Mouse (Mus musculus) heart, postnatal 10 days (tissue): ENCODE measurements around the gene Vps50. TPM values are rescaled to one million over a fixed set of nuclear protein-coding genes. Genes with fewer than 3 reads are reported as not detected.

Source experiments
- DNase-seq, 2 experiments: peaks; one replicate each; pipeline ENCODE4 v3.0.0; 2021
- intact Hi-C: fragments of 180-260 bp; cut with DNase I; formaldehyde crosslinking; loops from one replicate; pipeline ENCODE4 v1.15.1; 2025
- total RNA-seq, 2 experiments: library from RNA; stranded (reverse); gene quantifications; 2 replicates each; pipeline ENCODE4 v1.2.3; 2021

Gene Vps50
- total RNA-seq, 2 experiments from 2014 or later, result 18.0 to 18.2 TPM

DNA sequence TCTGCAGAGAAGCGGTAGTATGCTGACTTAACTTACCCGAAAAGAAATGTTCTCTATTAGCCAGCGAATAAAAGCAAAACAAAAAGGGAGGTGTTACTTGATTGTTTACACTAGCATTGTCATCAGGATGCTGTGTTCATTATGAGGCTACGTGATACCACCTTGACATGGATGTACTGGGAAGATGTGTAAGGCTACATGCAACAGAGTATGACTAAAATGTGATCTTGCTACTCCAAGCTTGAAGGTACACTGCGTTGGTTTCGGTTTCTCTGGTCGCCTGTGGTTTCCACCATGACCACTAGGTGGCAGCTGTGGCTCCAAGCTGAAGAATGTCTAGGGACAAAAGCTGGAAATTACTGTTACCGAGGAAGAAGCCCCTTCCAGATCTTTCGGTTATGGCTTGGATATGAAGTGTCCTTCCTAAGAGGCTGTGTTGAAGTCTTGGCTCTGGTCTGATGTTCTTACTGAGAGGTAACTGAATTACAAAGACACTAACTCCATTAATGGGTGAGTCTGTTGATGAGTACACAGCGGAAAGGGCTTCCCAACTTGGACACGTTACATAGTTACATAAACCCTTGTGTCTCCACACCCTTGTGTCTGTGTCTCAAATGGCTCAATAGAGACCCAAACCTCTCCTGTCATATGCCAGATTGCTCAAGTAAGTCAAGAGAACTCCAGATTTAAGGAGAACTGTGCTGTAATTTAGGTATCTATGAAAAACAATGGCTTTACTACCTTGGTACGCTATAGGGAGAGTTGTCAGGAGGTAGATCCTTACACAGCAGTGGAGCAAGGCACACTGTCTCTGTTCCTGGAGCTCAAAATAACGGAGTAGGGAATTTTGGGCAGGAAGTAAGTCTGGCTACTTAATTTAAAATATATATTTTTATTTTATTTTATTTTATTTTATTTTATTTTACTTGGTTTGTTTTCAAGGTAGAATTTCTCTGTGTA is 122.5 kb downstream of the Vps50 start:
- intact Hi-C loops, result loop anchor here (5.0 kb wide), 2 partner anchors 108 to 127 kb away; no protein-coding TSS in a partner anchor
- DNase-seq, result peak; percentile 37

Other genes with a start within 250 kb of the Vps50 start
- 10 to 100 TPM; 11.2 to 12.3 TPM for gene Samd9l, start 98.8 kb upstream of the Vps50 start, total RNA-seq
- gene Hepacam2, start 84 bp upstream of the Vps50 start, total RNA-seq, result under 1 TPM; 0.12 to 0.17 TPM